Mouse (Mus musculus) forebrain, embryonic 14.5 days (tissue): Measurements from ENCODE around the gene Mroh2a. TPM values are rescaled to one million over a fixed set of nuclear protein-coding genes. Genes with fewer than 3 reads are reported as not detected.
"Not testable (repeated sequence)": the region's sequence is repeated elsewhere in the genome, so short reads cannot be mapped to it uniquely, and the experiment has no call there.

Experiments used
- ATAC-seq: fragments of 200-750 bp; cut with Nextera tagmentation; 2 replicates; pipeline ENCODE4 v1.8.0; 2017; ENCODE audit warnings: mild to moderate bottlenecking, moderate library complexity
- DNase-seq: peaks from one replicate; pipeline ENCODE4 v3.0.0-alpha.2; 2015; ENCODE audit warnings: low spot score
- H3K27ac ChIP-seq: fragments of 300-500 bp; sonication (generic); 2 replicates; pipeline ENCODE4 v1.5.1; 2014; ENCODE audit warnings: low read depth, mild to moderate bottlenecking, control low read depth, low read length, moderate library complexity
- H3K27me3 ChIP-seq: fragments of 300-500 bp; sonication (generic); replicated peaks from 2 replicates; pipeline ENCODE4 v1.6.1; 2014; ENCODE audit warnings: low read length, control low read depth, mixed read lengths; ENCODE audit not compliant: control insufficient read depth, insufficient read depth
- H3K36me3 ChIP-seq: fragments of 300-500 bp; sonication (generic); 2 replicates; pipeline ENCODE4 v1.6.1; 2014; ENCODE audit warnings: low read length, control low read depth; ENCODE audit not compliant: control insufficient read depth, insufficient read depth
- H3K4me1 ChIP-seq: fragments of 300-500 bp; sonication (generic); 2 replicates; pipeline ENCODE4 v1.6.1; 2014; ENCODE audit warnings: antibody characterized with exemption, low read length, control low read depth; ENCODE audit not compliant: control insufficient read depth, insufficient read depth
- H3K4me2 ChIP-seq: fragments of 300-500 bp; sonication (generic); 2 replicates; pipeline ENCODE4 v1.6.1; 2014; ENCODE audit warnings: mild to moderate bottlenecking, control low read depth, low read length
- H3K4me3 ChIP-seq: fragments of 300-500 bp; sonication (generic); 2 replicates; pipeline ENCODE4 v1.5.1; 2014; ENCODE audit warnings: low read depth, low read length, control low read depth
- H3K9ac ChIP-seq: fragments of 300-500 bp; sonication (generic); 2 replicates; pipeline ENCODE4 v1.6.1; 2014; ENCODE audit warnings: mild to moderate bottlenecking, low read length, control low read depth, moderate library complexity
- H3K9me3 ChIP-seq: fragments of 300-500 bp; sonication (generic); replicated peaks from 2 replicates; pipeline ENCODE4 v1.6.1; 2016; ENCODE audit warnings: low read length, control low read depth, mixed read lengths; ENCODE audit not compliant: control insufficient read depth
- WGBS: fragments of 180-500 bp; shearing (Covaris S2); extraction: QIAGEN DNeasy Blood & Tissue Kit; methylation state at CpG from one replicate; pipeline ENCODE4 v1.1.7; 2014; 5-methylcytosine and 5-hydroxymethylcytosine counted together
- polyA plus RNA-seq: library from polyadenylated mRNA; unstranded; fragments of >200 nt; fragmentation: Nextera tagmentation; extraction: Ambion mirVana; gene quantifications from 2 replicates; pipeline ENCODE4 v1.2.1, GENCODE M21; 2014

Mroh2a gene
- polyA plus RNA-seq, 1 experiment from 2014 or later, result 1.7 TPM

- no peaks in the 10 kb centered on the region for H3K27me3 ChIP-seq
- DNase-seq (peak; percentile 2), ATAC-seq (no peak)
- no peak overlapping the region for H3K4me3 ChIP-seq
- H3K27ac ChIP-seq, result no peak overlapping the region
- no peak overlapping the region for H3K9ac ChIP-seq
- no peaks in the 10 kb centered on the region for H3K36me3 ChIP-seq
- H3K4me2 ChIP-seq, result no peak overlapping the region
- 57% methylated on average over 2 of the region's 2 CpGs for WGBS
- H3K9me3 ChIP-seq, result peaks cover 45% of the 10 kb centered on the region
- H3K4me1 ChIP-seq, result no peaks in the 10 kb centered on the region
Observed at GRCm38 (mm10) chr1:88216551-88216950, 10.2 kb upstream of the Mroh2a start.

DNA sequence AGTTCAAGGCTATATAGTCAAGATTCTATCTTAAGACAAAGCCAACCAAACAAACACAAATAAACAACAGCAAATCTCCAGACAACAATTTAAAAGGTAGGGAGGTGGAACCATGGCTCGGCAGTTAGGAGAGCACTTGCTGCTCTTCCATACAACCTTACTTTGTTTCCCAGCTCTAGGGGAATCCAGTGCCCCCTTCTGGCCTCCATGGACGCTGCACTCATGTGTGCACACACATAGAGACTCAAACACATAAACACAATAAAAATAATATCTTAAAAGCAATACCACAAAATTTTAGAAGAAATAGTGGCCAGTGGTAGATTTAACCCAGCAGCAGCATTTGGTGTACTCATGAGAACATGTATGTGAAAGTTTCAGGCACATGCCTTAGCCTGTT is 9.6 kb upstream of the Mroh2a start:
- H3K9ac ChIP-seq, result no peak overlapping the region
- no peak overlapping the region for H3K27ac ChIP-seq
- H3K9me3 ChIP-seq, result peaks cover 41% of the 10 kb centered on the region
- 64% methylated on average over 2 of the region's 2 CpGs for WGBS
- H3K4me2 ChIP-seq, result no peak overlapping the region
- no peaks in the 10 kb centered on the region for H3K4me1 ChIP-seq
- no peak for DNase-seq
- no peaks in the 10 kb centered on the region for H3K36me3 ChIP-seq
- no peaks in the 10 kb centered on the region for H3K27me3 ChIP-seq
- H3K4me3 ChIP-seq, result no peak overlapping the region
- no peak for ATAC-seq

- peaks cover 39% of the 10 kb centered on the region for H3K9me3 ChIP-seq
- WGBS, result 43% methylated on average over 3 of the region's 3 CpGs
- peak; percentile 1 for DNase-seq
- no peak overlapping the region for H3K27ac ChIP-seq
- no peak overlapping the region for H3K4me3 ChIP-seq
- H3K4me2 ChIP-seq, result no peak overlapping the region
- H3K4me1 ChIP-seq, result no peaks in the 10 kb centered on the region
- H3K36me3 ChIP-seq, result no peaks in the 10 kb centered on the region
- no peak for ATAC-seq
- H3K9ac ChIP-seq, result no peak overlapping the region
- H3K27me3 ChIP-seq, result no peaks in the 10 kb centered on the region
Observed at GRCm38 (mm10) chr1:88217576-88217975, 9.2 kb upstream of the Mroh2a start.

DNA sequence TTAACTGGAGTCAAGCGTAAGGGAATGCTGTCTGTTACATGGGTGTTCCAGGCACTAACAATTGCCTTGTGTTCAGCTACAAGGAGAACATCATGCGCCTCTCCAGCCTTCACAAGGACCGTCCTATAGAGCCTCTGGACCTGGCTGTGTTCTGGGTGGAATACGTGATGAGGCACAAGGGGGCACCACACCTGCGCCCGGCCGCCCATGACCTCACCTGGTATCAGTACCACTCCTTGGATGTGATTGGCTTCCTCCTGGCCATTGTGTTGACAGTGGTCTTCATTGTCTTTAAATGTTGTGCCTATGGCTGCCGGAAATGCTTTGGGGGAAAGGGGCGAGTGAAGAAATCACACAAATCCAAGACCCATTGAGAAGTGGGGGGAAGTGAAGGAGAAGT is 8.7 kb upstream of the Mroh2a start:
- Histone ChIP-seq H3K9ac (no peak overlapping the region), H3K4me3 (no peak overlapping the region), H3K27ac (no peak overlapping the region), H3K4me2 (no peak overlapping the region), H3K27me3 (no peaks in the 10 kb centered on the region), H3K36me3 (no peaks in the 10 kb centered on the region), H3K9me3 (peaks cover 34% of the 10 kb centered on the region), H3K4me1 (no peaks in the 10 kb centered on the region)
- 72% methylated on average over 9 of the region's 9 CpGs for WGBS
- no peak for DNase-seq
- ATAC-seq, result no peak

DNA sequence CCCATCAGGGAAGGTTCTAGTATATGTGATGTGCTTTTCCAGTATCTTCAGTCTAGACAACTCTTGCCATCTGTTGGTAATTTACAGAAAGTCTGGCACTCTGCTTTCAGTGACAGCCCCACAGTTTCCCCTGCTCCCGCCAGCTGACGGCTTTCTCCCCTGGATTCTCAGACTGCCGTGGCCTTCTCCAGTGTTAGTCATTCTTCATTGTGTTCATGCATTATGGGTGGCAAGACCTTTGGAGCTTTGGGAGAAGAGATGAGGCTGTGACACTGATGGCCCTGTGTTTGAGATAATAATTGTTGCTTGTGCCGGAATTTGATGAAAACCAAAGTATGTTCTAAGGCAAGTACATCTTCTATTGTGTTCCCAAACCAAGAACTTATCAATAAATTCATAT is 8.2 kb upstream of the Mroh2a start:
- no peak overlapping the region for H3K9ac ChIP-seq
- H3K4me3 ChIP-seq, result no peak overlapping the region
- H3K4me2 ChIP-seq, result no peak overlapping the region
- no peaks in the 10 kb centered on the region for H3K27me3 ChIP-seq
- H3K9me3 ChIP-seq, result peaks cover 29% of the 10 kb centered on the region
- H3K27ac ChIP-seq, result no peak overlapping the region
- H3K36me3 ChIP-seq, result no peaks in the 10 kb centered on the region
- ATAC-seq (no peak), DNase-seq (no peak)
- no peaks in the 10 kb centered on the region for H3K4me1 ChIP-seq
- WGBS, result 52% methylated on average over 4 of the region's 4 CpGs

DNA sequence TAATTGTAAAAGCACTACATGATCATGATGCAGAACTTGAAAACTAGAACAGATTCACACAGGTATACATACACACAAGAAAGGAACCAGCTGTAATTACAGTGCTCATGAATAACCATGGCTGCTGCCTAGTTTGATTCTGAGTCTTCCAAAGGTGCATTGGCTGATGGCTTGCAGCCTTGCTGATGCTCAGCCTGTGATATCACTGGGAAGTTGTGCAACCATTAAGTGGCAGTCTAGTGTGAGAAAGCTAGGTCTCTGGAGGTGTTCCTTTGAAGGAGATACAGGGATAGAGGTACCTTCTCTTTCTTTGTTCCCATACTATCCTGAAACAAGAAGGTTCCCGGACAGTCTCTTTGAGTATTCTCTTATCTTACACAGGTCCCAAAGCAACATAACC is 7.7 kb upstream of the Mroh2a start:
- Histone ChIP-seq H3K36me3 (no peaks in the 10 kb centered on the region), H3K27ac (no peak overlapping the region), H3K27me3 (no peaks in the 10 kb centered on the region), H3K4me2 (no peak overlapping the region), H3K4me3 (no peak overlapping the region), H3K9me3 (peaks cover 24% of the 10 kb centered on the region), H3K9ac (no peak overlapping the region), H3K4me1 (no peaks in the 10 kb centered on the region)
- WGBS, result 27% methylated on average over 1 of the region's 1 CpGs
- DNase-seq (no peak), ATAC-seq (no peak)

- Histone ChIP-seq H3K27ac (no peak overlapping the region), H3K9me3 (peaks cover 14% of the 10 kb centered on the region), H3K4me2 (no peak overlapping the region), H3K4me1 (no peaks in the 10 kb centered on the region), H3K4me3 (no peak overlapping the region), H3K9ac (no peak overlapping the region), H3K36me3 (no peaks in the 10 kb centered on the region), H3K27me3 (no peaks in the 10 kb centered on the region)
- no peak for ATAC-seq
- DNase-seq, result no peak
Observed at GRCm38 (mm10) chr1:88220336-88220735, 6.5 kb upstream of the Mroh2a start.

GRCm38 (mm10) chr1:88222216-88222615 is 4.6 kb upstream of the Mroh2a start:
- H3K9me3 ChIP-seq, result peaks cover 24% of the 10 kb centered on the region
- H3K27ac ChIP-seq, result no peak overlapping the region
- DNase-seq, result no peak
- no peaks in the 10 kb centered on the region for H3K36me3 ChIP-seq
- no peaks in the 10 kb centered on the region for H3K27me3 ChIP-seq
- H3K4me1 ChIP-seq, result no peaks in the 10 kb centered on the region
- no peak overlapping the region for H3K9ac ChIP-seq
- no peak overlapping the region for H3K4me3 ChIP-seq
- H3K4me2 ChIP-seq, result no peak overlapping the region
- ATAC-seq, result no peak
- 52% methylated on average over 2 of the region's 2 CpGs for WGBS

GRCm38 (mm10) chr1:88223011-88223515 is 3.7 kb upstream of the Mroh2a start:
- peaks cover 33% of the 10 kb centered on the region for H3K9me3 ChIP-seq

More at GRCm38 (mm10) chr1:88223011-88223515, 3.7 kb upstream of the Mroh2a start:
- ATAC-seq, H3K4me3 ChIP-seq, H3K27ac ChIP-seq, H3K4me1 ChIP-seq, H3K27me3 ChIP-seq, H3K9ac ChIP-seq, H3K36me3 ChIP-seq, H3K4me2 ChIP-seq, DNase-seq: not testable (repeated sequence)
